Mouse (Mus musculus): ENCODE measurements around the gene Abcc4. TPM values are rescaled to one million over a fixed set of nuclear protein-coding genes. Genes with fewer than 3 reads are reported as not detected.

The Abcc4 gene
- polyA plus RNA-seq, 1 experiment from 2014 or later: 3.3 TPM

- DNase-seq (ENCODE audit: low spot score): no peak
Measured at GRCm38 (mm10) chr14:118713408-118713807, 7.4 kb upstream of the Abcc4 start.

- no peak for DNase-seq (ENCODE audit: low spot score)
Measured at GRCm38 (mm10) chr14:118712889-118713288, 6.9 kb upstream of the Abcc4 start.

GRCm38 (mm10) chr14:118710945-118711344 is 4.9 kb upstream of the Abcc4 start:
- DNase-seq (ENCODE audit: low spot score): no peak

GRCm38 (mm10) chr14:118709736-118710135 is 3.7 kb upstream of the Abcc4 start:
- peak; percentile 21 for DNase-seq (ENCODE audit: low spot score)

- no peak for DNase-seq (ENCODE audit: low spot score)
Measured at GRCm38 (mm10) chr14:118708126-118708525, 2.1 kb upstream of the Abcc4 start.

GRCm38 (mm10) chr14:118706962-118707361 is 943 bp upstream of the Abcc4 start:
- no peak for DNase-seq (ENCODE audit: low spot score)

GRCm38 (mm10) chr14:118705465-118705807 is 583 bp downstream of the Abcc4 start:
- DNase-seq (ENCODE audit: low spot score): no peak

GRCm38 (mm10) chr14:118703363-118703762 is 2.7 kb downstream of the Abcc4 start:
- no peak for DNase-seq (ENCODE audit: low spot score)

GRCm38 (mm10) chr14:118701991-118702608 is 3.9 kb downstream of the Abcc4 start:
- DNase-seq (ENCODE audit: low spot score): no peak

- DNase-seq (ENCODE audit: low spot score): no peak
Measured at GRCm38 (mm10) chr14:118700576-118700975, 5.4 kb downstream of the Abcc4 start.

GRCm38 (mm10) chr14:118699963-118700362 is 6.1 kb downstream of the Abcc4 start:
- DNase-seq (ENCODE audit: low spot score): no peak

GRCm38 (mm10) chr14:118699508-118699907 is 6.5 kb downstream of the Abcc4 start:
- no peak for DNase-seq (ENCODE audit: low spot score)

- DNase-seq (ENCODE audit: low spot score): no peak
Measured at GRCm38 (mm10) chr14:118696556-118697289, 9.3 kb downstream of the Abcc4 start.

GRCm38 (mm10) chr14:118695866-118696265 is 10.2 kb downstream of the Abcc4 start:
- no peak for DNase-seq (ENCODE audit: low spot score)

GRCm38 (mm10) chr14:118694321-118694720 is 11.7 kb downstream of the Abcc4 start:
- DNase-seq (ENCODE audit: low spot score): no peak

- no peak for DNase-seq (ENCODE audit: low spot score)
Measured at GRCm38 (mm10) chr14:118691910-118692309, 14.1 kb downstream of the Abcc4 start.

GRCm38 (mm10) chr14:118691404-118691803 is 14.6 kb downstream of the Abcc4 start:
- DNase-seq (ENCODE audit: low spot score): no peak

- DNase-seq (ENCODE audit: low spot score): no peak
Measured at GRCm38 (mm10) chr14:118690921-118691320, 15.1 kb downstream of the Abcc4 start.

GRCm38 (mm10) chr14:118690336-118690735 is 15.7 kb downstream of the Abcc4 start:
- DNase-seq (ENCODE audit: low spot score): no peak

GRCm38 (mm10) chr14:118688643-118689042 is 17.4 kb downstream of the Abcc4 start:
- no peak for DNase-seq (ENCODE audit: low spot score)

- no peak for DNase-seq (ENCODE audit: low spot score)
Measured at GRCm38 (mm10) chr14:118686861-118687260, 19.2 kb downstream of the Abcc4 start.

- no peak for DNase-seq (ENCODE audit: low spot score)
Measured at GRCm38 (mm10) chr14:118685572-118685971, 20.4 kb downstream of the Abcc4 start.

Measured in thymus, postnatal 0 days (tissue).